Mouse (Mus musculus) limb, embryonic 14.5 days (tissue): ENCODE measurements around the gene Lrpprc. TPM values are rescaled to one million over a fixed set of nuclear protein-coding genes. Genes with fewer than 3 reads are reported as not detected.

Experiments
- ATAC-seq: fragments of 200-750 bp; cut with Nextera tagmentation; 2 replicates; pipeline ENCODE4 v1.8.0; 2017; ENCODE audit warnings: low read depth, moderate number of reproducible peaks, moderate TSS enrichment; ENCODE audit not compliant: low FRiP score
- DNase-seq: peaks from one replicate; pipeline ENCODE4 v3.0.0-alpha.2; 2015; ENCODE audit warnings: low spot score
- H3K27ac ChIP-seq: fragments of 300-500 bp; sonication (generic); replicated peaks from 2 replicates; pipeline ENCODE4 v1.5.1; 2014; ENCODE audit warnings: low read depth, mild to moderate bottlenecking, low read length, moderate library complexity, mixed read lengths
- H3K27me3 ChIP-seq: fragments of 300-500 bp; sonication (generic); 2 replicates; pipeline ENCODE4 v1.6.1; 2014; ENCODE audit warnings: low read length, mixed read lengths; ENCODE audit not compliant: control insufficient read depth, insufficient read depth
- H3K36me3 ChIP-seq: fragments of 300-500 bp; sonication (generic); 2 replicates; pipeline ENCODE4 v1.6.1; 2014; ENCODE audit warnings: mild to moderate bottlenecking, low read length, moderate library complexity, mixed read lengths; ENCODE audit not compliant: control insufficient read depth, insufficient read depth
- H3K4me1 ChIP-seq: fragments of 300-500 bp; sonication (generic); 2 replicates; pipeline ENCODE4 v1.6.1; 2014; ENCODE audit warnings: antibody characterized with exemption, low read length, mixed read lengths; ENCODE audit not compliant: control insufficient read depth, insufficient read depth
- H3K4me2 ChIP-seq: fragments of 300-500 bp; sonication (generic); replicated peaks from 2 replicates; pipeline ENCODE4 v1.6.1; 2014; ENCODE audit warnings: low read depth, mild to moderate bottlenecking, low read length, moderate library complexity; ENCODE audit not compliant: severe bottlenecking
- H3K4me3 ChIP-seq: fragments of 300-500 bp; sonication (generic); replicated peaks from 2 replicates; pipeline ENCODE4 v1.5.1; 2014; ENCODE audit warnings: low read length
- H3K9ac ChIP-seq: fragments of 300-500 bp; sonication (generic); 2 replicates; pipeline ENCODE4 v1.6.1; 2014; ENCODE audit warnings: mild to moderate bottlenecking, low read depth, low read length, moderate library complexity; ENCODE audit not compliant: severe bottlenecking
- H3K9me3 ChIP-seq: fragments of 300-500 bp; sonication (generic); 2 replicates; pipeline ENCODE4 v1.6.1; 2016; ENCODE audit warnings: low read length; ENCODE audit not compliant: control insufficient read depth
- POLR2A ChIP-seq: fragments of 200-500 bp; IDR thresholded peaks from 2 replicates; pipeline ENCODE4 v1.8.0; 2012; ENCODE audit warnings: inconsistent platforms, mild to moderate bottlenecking, moderate library complexity, borderline replicate concordance; ENCODE audit not compliant: insufficient read depth, insufficient read length; ENCODE audit errors: extremely low read depth
- WGBS: fragments of 180-500 bp; shearing (Covaris S2); extraction: QIAGEN DNeasy Blood & Tissue Kit; methylation state at CpG from one replicate; pipeline ENCODE4 v1.1.7; 2014; 5-methylcytosine and 5-hydroxymethylcytosine counted together
- polyA plus RNA-seq, 2 experiments: library from polyadenylated mRNA; depleted of rRNA in 1 of 2; stranded (reverse) in 1 of 2; unstranded in 1 of 2; fragments of >200 nt; fragmentation: Nextera tagmentation in 1 of 2; extraction: Ambion mirVana in 1 of 2; gene quantifications; 2 replicates each; pipeline versions ENCODE4 v1.2.1 to v1.2.3; 2012 to 2014

The Lrpprc gene
- 15.8 and 22.3 TPM in 2 replicates for polyA plus RNA-seq (2012; rRNA removed)
- polyA plus RNA-seq (2014; fragmentation: Nextera tagmentation; extraction: Ambion mirVana): 35.5 and 38.5 TPM in 2 replicates

DNA sequence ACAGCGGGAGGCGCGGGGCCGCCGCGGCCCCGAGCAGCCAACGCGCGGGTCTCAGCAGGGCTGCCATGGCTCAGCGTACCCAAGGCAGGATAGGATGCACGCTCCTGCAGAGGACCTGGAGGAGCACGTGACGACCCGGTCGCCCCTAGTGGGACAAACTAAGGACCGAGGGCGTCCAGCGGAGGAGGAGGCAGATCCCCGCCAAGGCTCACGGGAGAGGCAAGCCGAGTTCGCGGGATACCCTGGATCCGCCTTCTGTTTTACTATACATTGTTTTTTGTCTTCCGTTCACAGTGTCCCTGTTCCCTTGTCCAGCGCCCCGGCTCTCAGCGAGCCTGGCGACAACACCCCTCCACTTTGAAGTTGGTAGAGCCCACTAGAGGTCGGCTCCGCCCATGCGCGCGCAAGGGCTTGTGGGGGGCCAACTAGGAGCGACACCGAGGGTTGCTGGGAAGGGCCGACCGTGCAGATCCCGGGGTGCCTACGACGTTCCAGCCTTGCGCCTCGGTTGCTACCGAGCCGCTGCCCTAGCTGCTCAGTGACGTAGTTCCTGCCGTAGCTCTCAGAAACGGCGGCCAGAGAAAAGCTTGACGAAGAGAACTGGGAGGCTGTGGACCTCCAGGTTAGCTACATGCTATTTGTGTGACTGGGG lies at the start of gene Lrpprc:
Lrpprc (minus strand) TSS at position 343 of the 652 bp plus-strand sequence.
- peak; percentile 99 for ATAC-seq
- Histone ChIP-seq H3K9me3 (no peaks in the 10 kb centered on the region), H3K27me3 (no peaks in the 10 kb centered on the region), H3K4me3 (peak within 1 kb of the TSS; percentile 100), H3K9ac (peak within 1 kb of the TSS; percentile 86), H3K27ac (peak within 1 kb of the TSS; percentile 82), H3K4me1 (peaks cover 7% of the 10 kb centered on the region), H3K36me3 (no peaks in the 10 kb centered on the region), H3K4me2 (peak within 1 kb of the TSS; percentile 80)
- TF ChIP-seq POLR2A: peak; percentile 62; the same call in 1 of the 2 replicates
- under 1% methylated on average over 41 of the region's 51 CpGs for WGBS
- peak; percentile 95 for DNase-seq

DNA sequence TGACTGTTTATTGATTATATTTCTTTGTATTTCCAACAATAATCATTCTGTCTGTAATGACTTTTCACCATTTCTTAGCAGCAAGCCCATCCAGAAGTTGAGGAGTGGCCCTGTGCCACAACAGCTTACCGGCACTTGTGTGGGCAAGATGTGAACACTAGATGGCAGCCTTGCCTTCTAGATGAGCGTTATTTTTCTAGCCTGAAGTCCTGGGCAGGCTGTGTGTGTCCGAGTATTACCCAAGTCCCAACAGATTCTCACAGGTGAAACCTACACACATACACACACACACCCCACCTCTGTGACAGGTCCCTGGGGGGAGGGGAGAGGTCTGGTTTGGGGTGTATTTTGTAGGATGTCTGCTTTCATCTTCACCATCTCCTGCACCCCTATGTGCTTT lies 47.2 kb upstream of the Lrpprc start:
- H3K9me3 ChIP-seq: no peaks in the 10 kb centered on the region
- ATAC-seq: peak; percentile 74
- WGBS: 5% methylated on average over 3 of the region's 3 CpGs
- no peak overlapping the region for H3K4me3 ChIP-seq
- no peak; the same call in 1 of the 2 replicates for TF ChIP-seq POLR2A
- no peak overlapping the region for H3K9ac ChIP-seq
- no peaks in the 10 kb centered on the region for H3K27me3 ChIP-seq
- H3K36me3 ChIP-seq: no peaks in the 10 kb centered on the region
- H3K4me1 ChIP-seq: no peaks in the 10 kb centered on the region
- no peak overlapping the region for H3K4me2 ChIP-seq
- DNase-seq: peak; percentile 68
- no peak overlapping the region for H3K27ac ChIP-seq

DNA sequence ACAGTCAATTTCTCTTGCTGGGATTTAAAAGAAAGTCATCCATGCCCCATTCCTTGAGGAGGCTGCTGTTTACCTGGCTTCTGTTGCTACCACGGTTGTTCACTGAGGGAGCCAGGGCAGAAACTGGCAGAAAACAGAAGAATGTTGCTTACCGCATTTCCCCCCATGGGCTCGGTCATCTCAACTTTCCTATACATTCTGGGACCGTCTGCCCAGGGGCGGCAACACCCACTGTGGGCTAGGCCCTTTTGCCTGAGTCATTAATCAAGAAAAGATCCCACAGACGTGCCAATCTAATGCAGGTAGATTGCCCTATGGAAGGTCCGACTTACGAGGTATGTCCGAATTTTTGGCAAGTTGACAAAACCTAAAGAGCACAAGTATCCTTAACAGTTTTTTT lies 44.7 kb upstream of the Lrpprc start:
- DNase-seq: no peak
- ATAC-seq: no peak
- H3K9ac ChIP-seq: no peak overlapping the region

DNA sequence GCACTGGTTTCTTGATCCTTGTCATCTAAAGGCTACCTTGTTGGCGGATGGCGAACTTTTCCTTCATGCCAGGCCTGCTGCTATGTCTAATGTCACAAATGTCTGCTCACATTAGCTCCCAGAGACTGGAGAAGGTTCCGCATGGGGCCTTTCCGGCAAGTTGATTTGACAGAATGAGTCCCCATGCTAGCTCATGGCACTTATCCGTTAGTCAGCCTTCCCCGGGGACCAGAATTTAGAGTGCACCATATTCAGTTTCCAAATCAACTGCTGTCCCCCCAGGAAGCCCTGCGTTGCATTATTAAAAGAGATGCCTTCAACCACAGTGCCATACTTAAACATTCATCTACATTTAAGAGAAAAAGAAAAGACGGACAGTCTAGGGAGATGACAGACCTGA lies 41.8 kb upstream of the Lrpprc start:
- 72% methylated on average over 8 of the region's 8 CpGs for WGBS
- Histone ChIP-seq H3K4me1 (no peaks in the 10 kb centered on the region), H3K4me3 (no peak overlapping the region), H3K4me2 (no peak overlapping the region), H3K36me3 (no peaks in the 10 kb centered on the region), H3K27me3 (no peaks in the 10 kb centered on the region), H3K27ac (no peak overlapping the region), H3K9ac (no peak overlapping the region), H3K9me3 (no peaks in the 10 kb centered on the region)
- ATAC-seq (no peak), DNase-seq (no peak)
- no peak for TF ChIP-seq POLR2A

More for the DNA sequence above, 44.7 kb upstream of the Lrpprc start:
- Histone ChIP-seq H3K4me3 (no peak overlapping the region), H3K36me3 (no peaks in the 10 kb centered on the region), H3K4me2 (no peak overlapping the region), H3K27me3 (no peaks in the 10 kb centered on the region), H3K27ac (no peak overlapping the region), H3K4me1 (no peaks in the 10 kb centered on the region), H3K9me3 (no peaks in the 10 kb centered on the region)
- WGBS: 81% methylated on average over 9 of the region's 9 CpGs
- no peak for TF ChIP-seq POLR2A

DNA sequence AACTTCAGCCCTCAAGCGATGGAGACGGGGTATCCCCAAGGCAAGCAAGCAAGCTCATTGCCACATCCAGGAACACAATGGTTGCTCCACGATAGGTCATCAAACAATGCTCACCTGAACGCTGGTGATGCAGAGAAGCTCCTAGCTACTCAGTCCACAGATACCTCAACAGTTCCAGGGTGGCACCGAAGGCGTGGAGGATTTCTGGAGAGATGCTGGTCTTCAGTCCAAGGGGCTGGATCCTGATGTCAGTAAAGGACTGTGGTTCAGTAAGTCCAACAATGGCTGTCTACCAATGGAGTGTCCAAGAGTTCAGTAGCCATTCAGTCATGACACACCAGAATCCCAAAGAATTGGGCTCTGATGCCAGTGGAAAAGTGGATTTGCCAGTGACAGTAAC lies 37.7 kb upstream of the Lrpprc start:
- Histone ChIP-seq H3K4me3 (no peak overlapping the region), H3K9me3 (no peaks in the 10 kb centered on the region), H3K4me1 (no peaks in the 10 kb centered on the region), H3K36me3 (no peaks in the 10 kb centered on the region), H3K27me3 (no peaks in the 10 kb centered on the region), H3K9ac (no peak overlapping the region), H3K4me2 (no peak overlapping the region), H3K27ac (no peak overlapping the region)
- DNase-seq: no peak
- no peak for ATAC-seq
- no peak for TF ChIP-seq POLR2A
- 88% methylated on average over 6 of the region's 6 CpGs for WGBS
